In genomic region chr10:83343171-83343570, GRCm38 (mm10) we compare ENCODE assay signal across 12 mouse cellular contexts. TPM values are rescaled to one million over a fixed set of nuclear protein-coding genes. Genes with fewer than 3 reads are reported as not detected.
DNase-seq lines count a peak whose midpoint lies in the region; ATAC-seq and TF ChIP-seq lines count a peak whose summit lies in the region.
"Had no signal": no experiment of that assay in that cellular context is flagged by ENCODE, and none has a peak within 500 bp of the region (broad histone marks: within the 10 kb centered on the region; RNA-seq: fewer than 3 reads in every experiment).

No protein-coding gene starts in this region.

- DNase-seq in frontal cortex, adult 2 months (ENCODE audit: extremely low spot score in 1 of 2, low spot score in 1 of 2): peak; percentile 27 to 67
- DNase-seq in frontal cortex, postnatal 25 days (ENCODE audit: low spot score in 2 of 2): no peak
- peak; percentile 70 for DNase-seq in 3134 (ENCODE audit: extremely low read depth, insufficient read length, low spot score)
- DNase-seq in adrenal gland, adult (ENCODE audit: inconsistent age in 2 of 2, low spot score in 1 of 2): peak; percentile 67 to 88
- DNase-seq in cerebellum, postnatal 10 days: peak; percentile 39 to 45
- DNase-seq in midbrain, postnatal 0 days (ENCODE audit: low spot score): no peak
- no peak for DNase-seq in thymus, postnatal 36 days
- DNase-seq in hindbrain, embryonic 10.5 days (ENCODE audit: low spot score): no peak
- DNase-seq: kidney, postnatal 14 days had no signal

- no peak overlapping the region for H3K4me2 ChIP-seq in midbrain, postnatal 0 days (ENCODE audit: low read depth, low read length, poor library complexity, severe bottlenecking)
- H3K4me2 ChIP-seq: heart, embryonic 15.5 days; lung, embryonic 15.5 days; midbrain, embryonic 12.5 days had no signal

- no peak overlapping the region for H3K27ac ChIP-seq in midbrain, postnatal 0 days (ENCODE audit: low read depth, low read length)
- no peak overlapping the region for H3K27ac ChIP-seq in hindbrain, embryonic 10.5 days
- H3K27ac ChIP-seq: heart, embryonic 15.5 days; lung, embryonic 15.5 days; midbrain, embryonic 12.5 days had no signal

- TF ChIP-seq CTCF in midbrain, postnatal 0 days (IDR thresholded peaks at IDR 0.05): no peak

- no peaks in the 10 kb centered on the region for H3K9me3 ChIP-seq in midbrain, postnatal 0 days (ENCODE audit: low read length)
- H3K9me3 ChIP-seq in hindbrain, embryonic 10.5 days: no peaks in the 10 kb centered on the region
- H3K9me3 ChIP-seq: heart, embryonic 15.5 days; lung, embryonic 15.5 days; midbrain, embryonic 12.5 days had no signal

- no peaks in the 10 kb centered on the region for H3K27me3 ChIP-seq in midbrain, postnatal 0 days (ENCODE audit: insufficient read depth, low read length)
- H3K27me3 ChIP-seq in hindbrain, embryonic 10.5 days (ENCODE audit: insufficient read depth, poor library complexity, severe bottlenecking): peaks cover 20% of the 10 kb centered on the region

- no peak overlapping the region for H3K4me3 ChIP-seq in midbrain, postnatal 0 days (ENCODE audit: low read depth, low read length)
- H3K4me3 ChIP-seq in hindbrain, embryonic 10.5 days: no peak overlapping the region
- H3K4me3 ChIP-seq: heart, embryonic 15.5 days; lung, embryonic 15.5 days; midbrain, embryonic 12.5 days had no signal

- no peak for ATAC-seq in midbrain, postnatal 0 days (ENCODE audit: low FRiP score)

- 88% methylated on average over 5 of the region's 5 CpGs for WGBS in midbrain, postnatal 0 days
- WGBS in hindbrain, embryonic 10.5 days: 94% methylated on average over 5 of the region's 5 CpGs

- no peaks in the 10 kb centered on the region for H3K36me3 ChIP-seq in midbrain, postnatal 0 days (ENCODE audit: insufficient read depth, low read length)
- no peaks in the 10 kb centered on the region for H3K36me3 ChIP-seq in hindbrain, embryonic 10.5 days
- H3K36me3 ChIP-seq: heart, embryonic 15.5 days; lung, embryonic 15.5 days; midbrain, embryonic 12.5 days had no signal

- H3K9ac ChIP-seq in midbrain, postnatal 0 days (replicated peaks; ENCODE audit: low read length, poor library complexity, severe bottlenecking): no peak overlapping the region
- H3K9ac ChIP-seq: heart, embryonic 15.5 days; lung, embryonic 15.5 days; midbrain, embryonic 12.5 days had no signal

- no peaks in the 10 kb centered on the region for H3K4me1 ChIP-seq in midbrain, postnatal 0 days (ENCODE audit: insufficient read depth, low read length)
- H3K4me1 ChIP-seq in hindbrain, embryonic 10.5 days (replicated peaks): no peaks in the 10 kb centered on the region
- H3K4me1 ChIP-seq: heart, embryonic 15.5 days; lung, embryonic 15.5 days had no signal

RNA-seq across cellular contexts. Expression of gene Slc41a2, which starts 5.5 kb away (rescaled TPM):
- polyA plus RNA-seq in frontal cortex, adult 2 months (2012; rRNA removed): 9.6 and 12.0 TPM in 2 replicates
- total RNA-seq in midbrain, postnatal 0 days (2014; rRNA removed): 42.0 TPM in 2 replicates
- 10.0 and 11.9 TPM in 2 replicates for polyA plus RNA-seq in midbrain, postnatal 0 days (2015; fragmentation: Nextera tagmentation; extraction: Ambion mirVana)
- 0.27 and 0.42 TPM in 2 replicates for polyA plus RNA-seq in hindbrain, embryonic 10.5 days (2016; fragmentation: Nextera tagmentation; extraction: Ambion mirVana)

RNA-seq across cellular contexts. Expression of gene D10Wsu102e, which starts 16.9 kb away (rescaled TPM):
- polyA plus RNA-seq in frontal cortex, adult 2 months (2012; rRNA removed): 1.5 and 1.7 TPM in 2 replicates
- 2.4 and 3.4 TPM in 2 replicates for total RNA-seq in midbrain, postnatal 0 days (2014; rRNA removed)
- polyA plus RNA-seq in midbrain, postnatal 0 days (2015; fragmentation: Nextera tagmentation; extraction: Ambion mirVana): 0.49 and 0.59 TPM in 2 replicates
- polyA plus RNA-seq in hindbrain, embryonic 10.5 days (2016; fragmentation: Nextera tagmentation; extraction: Ambion mirVana): 0.94 and 1.2 TPM in 2 replicates

Comparison
In these comparisons a context has a peak if more than half of its experiments do, and no peak if none do; other contexts are left out.
1. DNase-seq: peak in frontal cortex, adult 2 months (2 of 2), 3134 (single experiment), adrenal gland, adult (2 of 2) and cerebellum, postnatal 10 days (2 of 2); none in frontal cortex, postnatal 25 days (0 of 2), midbrain, postnatal 0 days (single experiment), thymus, postnatal 36 days (0 of 2) and hindbrain, embryonic 10.5 days (single experiment).